Mouse (Mus musculus) granulocyte monocyte progenitor cell, adult 5-6 weeks (primary cell): Measurements from ENCODE around the gene 4930433I11Rik. TPM values are rescaled to one million over a fixed set of nuclear protein-coding genes. Genes with fewer than 3 reads are reported as not detected.
"Not testable (repeated sequence)": the region's sequence is repeated elsewhere in the genome, so short reads cannot be mapped to it uniquely, and the experiment has no call there.

Experiments used
- ATAC-seq: replicated peaks from 2 replicates; pipeline ENCODE4 v1.8.0; 2016; ENCODE audit warnings: mild to moderate bottlenecking, moderate TSS enrichment, inconsistent platforms; ENCODE audit not compliant: poor library complexity, severe bottlenecking
- total RNA-seq, 2 experiments: library from RNA; stranded (forward) in 1 of 2; stranded (reverse) in 1 of 2; fragments of 200-712, 200-1000 nt in 1 of 2; fragments of >200 nt in 1 of 2; fragmentation: Nextera tagmentation in 1 of 2; gene quantifications; 2 replicates each; pipeline ENCODE4 v1.2.3; 2014 to 2017

The 4930433I11Rik gene
- total RNA-seq (2014; fragmentation: Nextera tagmentation) (not detected in 2 replicates), total RNA-seq (2017) (not detected in 2 replicates)

- no peak for ATAC-seq
These were observed at the start of gene 4930433I11Rik for GRCm38 (mm10) chr7:40987243-40987642. Gene 4930433I11Rik (plus strand): TSS chr7:40987543.

GRCm38 (mm10) chr7:40939371-40939770 lies 48.0 kb upstream of the 4930433I11Rik start:
- ATAC-seq, result no peak

- no peak for ATAC-seq
These were observed 45.0 kb upstream of the 4930433I11Rik start for GRCm38 (mm10) chr7:40942233-40942935.

GRCm38 (mm10) chr7:41032419-41032818 lies 45.1 kb downstream of the 4930433I11Rik start, which contains the start of gene Gm4884:
Gene Gm4884 (plus strand): TSS chr7:41032719.
- ATAC-seq, result not testable (repeated sequence)

- ATAC-seq, result not testable (repeated sequence)
These were observed 56.7 kb downstream of the 4930433I11Rik start for GRCm38 (mm10) chr7:41044058-41044457.

Other genes starting within 250 kb of the 4930433I11Rik start
- not detected in 2 replicates for gene Vstm2b, start 89.2 kb upstream of the 4930433I11Rik start, total RNA-seq (2014; fragmentation: Nextera tagmentation)
- not detected in 2 replicates for gene Vstm2b, start 89.2 kb upstream of the 4930433I11Rik start, total RNA-seq (2017)
- gene Gm4884, start 45.2 kb downstream of the 4930433I11Rik start, total RNA-seq (2014; fragmentation: Nextera tagmentation), result not detected in 2 replicates
- not detected in 2 replicates for gene Gm4884, start 45.2 kb downstream of the 4930433I11Rik start, total RNA-seq (2017)
- not detected in 2 replicates for gene Gm5592, start 166.3 kb downstream of the 4930433I11Rik start, total RNA-seq (2014; fragmentation: Nextera tagmentation)
- not detected in 2 replicates for gene Gm5592, start 166.3 kb downstream of the 4930433I11Rik start, total RNA-seq (2017)